Mouse (Mus musculus): ENCODE results near the gene Parva. TPM values are rescaled to one million over a fixed set of nuclear protein-coding genes. Genes with fewer than 3 reads are reported as not detected.
A peak's percentile ranks its signal among the peaks of the same experiment; 100 is the strongest.

Parva gene
- total and polyA plus RNA-seq, 2 experiments from 2014 or later: 23.2 to 23.3 TPM

DNA sequence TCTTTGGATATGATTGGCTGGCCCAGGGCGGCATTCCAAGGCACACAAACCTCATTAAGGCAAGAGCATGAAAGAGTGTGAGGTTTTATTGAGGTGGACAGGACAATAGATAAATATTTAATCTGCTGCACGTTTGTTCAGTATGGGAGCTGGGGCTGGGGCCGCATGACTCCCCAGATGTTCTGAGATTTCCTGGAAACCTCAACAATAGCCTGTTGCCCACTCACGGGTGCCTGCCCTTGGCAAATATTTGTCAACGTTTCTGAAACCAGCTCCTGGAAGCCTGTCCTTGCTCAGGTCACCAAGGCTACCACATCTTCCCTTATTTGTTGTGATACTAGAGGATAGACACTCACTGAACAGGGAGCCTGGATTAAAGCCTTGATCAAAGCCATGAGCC, 166.3 kb downstream of the Parva start:
- 61% methylated on average over 5 of the region's 5 CpGs for WGBS

DNA sequence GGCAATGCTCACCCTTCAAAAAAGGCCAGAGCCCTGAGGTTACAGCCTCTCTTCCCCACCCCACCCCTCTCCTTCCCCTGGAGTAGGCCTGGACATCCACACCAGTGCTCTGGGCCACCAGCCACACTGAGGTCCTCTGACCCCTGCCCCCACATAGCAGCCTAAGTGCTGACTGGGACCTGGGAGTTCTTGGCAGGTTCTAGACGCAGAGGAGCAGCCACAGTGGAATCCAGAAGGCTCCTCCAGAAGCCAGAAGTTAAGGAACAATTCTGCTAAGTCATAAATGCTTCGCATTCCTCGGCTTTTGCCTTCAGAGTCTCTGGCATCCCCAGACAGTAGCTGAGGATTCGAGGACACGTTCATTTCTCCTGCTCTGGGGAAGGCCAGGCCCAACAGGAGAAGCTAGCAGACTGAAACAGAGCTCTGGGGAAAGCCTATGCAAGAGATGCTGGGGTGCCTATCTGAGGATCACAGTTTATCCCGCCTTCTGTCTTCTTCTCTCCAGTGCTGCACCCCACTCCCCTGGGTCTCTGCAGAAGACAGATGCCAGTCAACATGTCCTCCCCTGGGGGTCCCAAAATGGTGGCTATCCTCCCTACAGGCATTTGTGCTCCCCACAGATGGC, 168.0 kb downstream of the Parva start:
- no peaks in the 10 kb centered on the region for H3K36me3 ChIP-seq (ENCODE audit: insufficient read depth, low read length)
- no peak overlapping the region for H3K4me2 ChIP-seq (ENCODE audit: low read depth, low read length, poor library complexity, severe bottlenecking)
- WGBS: 78% methylated on average over 6 of the region's 6 CpGs
- no peak for TF ChIP-seq CTCF (IDR thresholded peaks at IDR 0.05)
- no peak overlapping the region for H3K9ac ChIP-seq (replicated peaks; ENCODE audit: low read length, poor library complexity, severe bottlenecking)
- no peak overlapping the region for H3K4me3 ChIP-seq (ENCODE audit: low read depth, low read length)
- no peaks in the 10 kb centered on the region for H3K4me1 ChIP-seq (ENCODE audit: insufficient read depth, low read length)
- no peaks in the 10 kb centered on the region for H3K9me3 ChIP-seq (ENCODE audit: low read length)
- H3K27me3 ChIP-seq (ENCODE audit: insufficient read depth, low read length): no peaks in the 10 kb centered on the region
- ATAC-seq (ENCODE audit: low FRiP score) (no peak), DNase-seq (ENCODE audit: low spot score) (no peak)
- H3K27ac ChIP-seq (ENCODE audit: low read depth, low read length): no peak overlapping the region

More for the DNA sequence above, 166.3 kb downstream of the Parva start:
- Histone ChIP-seq H3K9me3 (ENCODE audit: low read length) (no peaks in the 10 kb centered on the region), H3K4me3 (ENCODE audit: low read depth, low read length) (no peak overlapping the region), H3K9ac (replicated peaks; ENCODE audit: low read length, poor library complexity, severe bottlenecking) (no peak overlapping the region), H3K4me1 (ENCODE audit: insufficient read depth, low read length) (0 out of 2 replicates have a peak, but pooled peaks cover 3% of the 10 kb centered on the region), H3K27ac (ENCODE audit: low read depth, low read length) (no peak overlapping the region), H3K27me3 (ENCODE audit: insufficient read depth, low read length) (no peaks in the 10 kb centered on the region), H3K36me3 (ENCODE audit: insufficient read depth, low read length) (no peaks in the 10 kb centered on the region), H3K4me2 (ENCODE audit: low read depth, low read length, poor library complexity, severe bottlenecking) (no peak overlapping the region)
- DNase-seq (ENCODE audit: low spot score) (no peak), ATAC-seq (ENCODE audit: low FRiP score) (no peak)
- no peak for TF ChIP-seq CTCF (IDR thresholded peaks at IDR 0.05)

DNA sequence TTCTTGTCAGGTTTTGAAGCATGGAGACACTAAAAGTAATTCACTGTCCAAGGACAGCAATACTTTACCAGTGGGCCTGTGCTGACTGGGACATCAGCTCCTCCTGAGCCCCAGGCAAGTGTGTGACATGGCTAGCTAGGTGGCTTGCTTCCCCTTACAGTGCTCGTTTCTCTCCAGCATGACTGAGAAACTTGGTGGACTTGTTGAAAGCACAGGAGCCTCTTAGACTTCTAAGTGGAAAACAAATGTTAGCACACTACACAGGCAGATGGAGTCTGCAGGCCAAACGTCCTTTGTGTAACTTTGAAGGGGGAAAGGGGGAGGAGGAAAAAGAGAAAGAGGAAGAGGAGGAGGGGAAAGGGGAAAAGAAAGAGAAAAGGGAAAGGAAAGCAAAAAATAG, 172.3 kb downstream of the Parva start:
- no peak overlapping the region for H3K27ac ChIP-seq (ENCODE audit: low read depth, low read length)
- no peak overlapping the region for H3K9ac ChIP-seq (replicated peaks; ENCODE audit: low read length, poor library complexity, severe bottlenecking)
- no peak overlapping the region for H3K4me3 ChIP-seq (ENCODE audit: low read depth, low read length)
- 34% methylated on average over 2 of the region's 2 CpGs for WGBS
- H3K9me3 ChIP-seq (ENCODE audit: low read length): no peaks in the 10 kb centered on the region
- H3K27me3 ChIP-seq (ENCODE audit: insufficient read depth, low read length): no peaks in the 10 kb centered on the region
- H3K4me2 ChIP-seq (ENCODE audit: low read depth, low read length, poor library complexity, severe bottlenecking): no peak overlapping the region
- TF ChIP-seq CTCF (IDR thresholded peaks at IDR 0.05): no peak
- DNase-seq (ENCODE audit: low spot score): no peak
- H3K4me1 ChIP-seq (ENCODE audit: insufficient read depth, low read length): 0 out of 2 replicates have a peak, but pooled peaks cover 2% of the 10 kb centered on the region
- ATAC-seq (ENCODE audit: low FRiP score): no peak
- no peaks in the 10 kb centered on the region for H3K36me3 ChIP-seq (ENCODE audit: insufficient read depth, low read length)

DNA sequence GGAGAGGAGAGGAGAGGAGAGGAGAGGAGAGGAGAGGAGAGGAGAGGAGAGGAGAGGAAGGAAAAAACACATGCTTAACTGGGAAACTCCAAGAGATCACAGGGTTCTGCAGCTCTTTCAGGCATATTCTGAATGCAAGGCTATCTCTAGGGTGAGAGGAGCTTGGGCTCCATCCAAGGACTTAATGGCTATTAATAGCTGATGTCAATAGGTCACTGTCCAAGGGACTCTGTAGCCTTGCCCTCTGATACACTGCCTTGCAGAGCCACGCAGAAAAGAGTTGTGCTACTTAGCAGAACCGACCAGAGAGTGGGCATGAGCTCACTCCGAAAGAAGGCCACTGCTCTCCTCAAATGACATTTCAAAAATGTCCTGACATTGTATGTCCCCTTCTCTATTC, 172.9 kb downstream of the Parva start:
- Histone ChIP-seq H3K4me2 (ENCODE audit: low read depth, low read length, poor library complexity, severe bottlenecking) (no peak overlapping the region), H3K36me3 (ENCODE audit: insufficient read depth, low read length) (no peaks in the 10 kb centered on the region), H3K4me3 (ENCODE audit: low read depth, low read length) (no peak overlapping the region), H3K9me3 (ENCODE audit: low read length) (no peaks in the 10 kb centered on the region), H3K27me3 (ENCODE audit: insufficient read depth, low read length) (no peaks in the 10 kb centered on the region), H3K4me1 (ENCODE audit: insufficient read depth, low read length) (0 out of 2 replicates have a peak, but pooled peaks cover 2% of the 10 kb centered on the region), H3K27ac (ENCODE audit: low read depth, low read length) (no peak overlapping the region), H3K9ac (replicated peaks; ENCODE audit: low read length, poor library complexity, severe bottlenecking) (no peak overlapping the region)
- ATAC-seq (ENCODE audit: low FRiP score): no peak
- 77% methylated on average over 3 of the region's 3 CpGs for whole genome bisulfite sequencing
- DNase-seq (ENCODE audit: low spot score): no peak
- no peak for TF ChIP-seq CTCF (IDR thresholded peaks at IDR 0.05)

DNA sequence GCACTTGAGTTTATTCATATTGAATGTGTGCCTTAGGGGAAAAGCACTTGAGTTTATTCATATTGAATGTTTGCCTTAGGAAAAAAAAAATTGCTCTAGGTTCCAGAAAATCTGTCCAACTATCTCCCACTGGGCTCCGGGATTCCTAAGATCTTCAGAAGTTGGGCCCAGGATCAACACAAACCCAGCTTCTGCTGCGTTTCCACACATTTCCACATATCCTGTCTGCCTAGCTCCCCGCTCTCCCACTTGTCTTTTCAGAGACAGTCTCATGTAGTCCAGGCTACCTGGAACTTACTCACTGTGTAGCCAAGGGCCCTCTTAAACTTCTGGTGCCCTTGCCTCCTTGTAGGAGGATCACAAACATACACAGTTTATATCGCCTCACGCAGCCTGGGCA, 175.7 kb downstream of the Parva start:
- Histone ChIP-seq H3K4me3 (ENCODE audit: low read depth, low read length) (no peak overlapping the region), H3K27ac (ENCODE audit: low read depth, low read length) (no peak overlapping the region), H3K36me3 (ENCODE audit: insufficient read depth, low read length) (no peaks in the 10 kb centered on the region), H3K27me3 (ENCODE audit: insufficient read depth, low read length) (no peaks in the 10 kb centered on the region), H3K9ac (replicated peaks; ENCODE audit: low read length, poor library complexity, severe bottlenecking) (no peak overlapping the region), H3K4me2 (ENCODE audit: low read depth, low read length, poor library complexity, severe bottlenecking) (no peak overlapping the region), H3K9me3 (ENCODE audit: low read length) (no peaks in the 10 kb centered on the region), H3K4me1 (ENCODE audit: insufficient read depth, low read length) (0 out of 2 replicates have a peak, but pooled peaks cover 2% of the 10 kb centered on the region)
- ATAC-seq (ENCODE audit: low FRiP score) (no peak), DNase-seq (ENCODE audit: low spot score) (no peak)
- WGBS: 90% methylated on average over 5 of the region's 5 CpGs
- no peak for TF ChIP-seq CTCF (IDR thresholded peaks at IDR 0.05)

DNA sequence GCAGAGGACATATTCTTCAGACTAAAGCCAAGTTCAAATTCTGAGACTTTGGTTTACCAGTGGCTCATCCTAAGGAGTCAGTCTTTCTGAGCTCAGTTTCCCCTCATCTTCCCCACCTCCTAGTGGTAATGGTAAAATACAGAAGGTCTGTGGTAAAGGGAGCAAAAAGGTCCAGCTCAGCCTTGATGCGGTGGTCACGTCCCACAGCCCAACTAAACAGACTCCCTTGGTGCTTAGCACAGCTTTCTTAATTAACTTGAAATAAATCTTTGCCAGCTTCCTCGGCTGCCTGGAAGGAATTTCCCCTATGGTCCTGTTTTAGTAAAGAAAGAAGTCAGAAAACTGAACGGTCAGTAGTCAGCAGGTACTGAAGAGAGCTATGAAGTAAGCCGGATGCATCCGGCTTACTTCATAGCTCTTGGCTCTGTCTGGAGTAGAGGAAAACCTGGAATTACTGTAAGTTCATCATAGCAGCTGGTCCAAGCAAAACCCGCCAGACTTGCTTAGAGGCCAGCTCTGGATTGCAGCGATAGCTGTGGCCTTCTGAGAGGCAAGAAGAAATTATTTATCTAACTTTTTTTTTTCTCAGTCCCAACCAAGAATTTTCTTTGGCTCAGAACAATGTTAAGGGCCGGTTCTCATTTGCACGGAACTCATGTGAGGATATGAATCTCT, 176.3 kb downstream of the Parva start:
- TF ChIP-seq CTCF (IDR thresholded peaks at IDR 0.05): no peak
- 70% methylated on average over 10 of the region's 10 CpGs for WGBS
- H3K27me3 ChIP-seq (ENCODE audit: insufficient read depth, low read length): no peaks in the 10 kb centered on the region
- no peak overlapping the region for H3K4me3 ChIP-seq (ENCODE audit: low read depth, low read length)
- no peak overlapping the region for H3K9ac ChIP-seq (replicated peaks; ENCODE audit: low read length, poor library complexity, severe bottlenecking)
- no peak overlapping the region for H3K27ac ChIP-seq (ENCODE audit: low read depth, low read length)
- H3K4me1 ChIP-seq (ENCODE audit: insufficient read depth, low read length): 0 out of 2 replicates have a peak, but pooled peaks cover 2% of the 10 kb centered on the region
- DNase-seq (ENCODE audit: low spot score) (peak; percentile 54), ATAC-seq (ENCODE audit: low FRiP score) (no peak)
- H3K36me3 ChIP-seq (ENCODE audit: insufficient read depth, low read length): no peaks in the 10 kb centered on the region
- H3K9me3 ChIP-seq (ENCODE audit: low read length): no peaks in the 10 kb centered on the region
- no peak overlapping the region for H3K4me2 ChIP-seq (ENCODE audit: low read depth, low read length, poor library complexity, severe bottlenecking)
